Mouse (Mus musculus): ENCODE measurements around the gene Gm30191.

DNA sequence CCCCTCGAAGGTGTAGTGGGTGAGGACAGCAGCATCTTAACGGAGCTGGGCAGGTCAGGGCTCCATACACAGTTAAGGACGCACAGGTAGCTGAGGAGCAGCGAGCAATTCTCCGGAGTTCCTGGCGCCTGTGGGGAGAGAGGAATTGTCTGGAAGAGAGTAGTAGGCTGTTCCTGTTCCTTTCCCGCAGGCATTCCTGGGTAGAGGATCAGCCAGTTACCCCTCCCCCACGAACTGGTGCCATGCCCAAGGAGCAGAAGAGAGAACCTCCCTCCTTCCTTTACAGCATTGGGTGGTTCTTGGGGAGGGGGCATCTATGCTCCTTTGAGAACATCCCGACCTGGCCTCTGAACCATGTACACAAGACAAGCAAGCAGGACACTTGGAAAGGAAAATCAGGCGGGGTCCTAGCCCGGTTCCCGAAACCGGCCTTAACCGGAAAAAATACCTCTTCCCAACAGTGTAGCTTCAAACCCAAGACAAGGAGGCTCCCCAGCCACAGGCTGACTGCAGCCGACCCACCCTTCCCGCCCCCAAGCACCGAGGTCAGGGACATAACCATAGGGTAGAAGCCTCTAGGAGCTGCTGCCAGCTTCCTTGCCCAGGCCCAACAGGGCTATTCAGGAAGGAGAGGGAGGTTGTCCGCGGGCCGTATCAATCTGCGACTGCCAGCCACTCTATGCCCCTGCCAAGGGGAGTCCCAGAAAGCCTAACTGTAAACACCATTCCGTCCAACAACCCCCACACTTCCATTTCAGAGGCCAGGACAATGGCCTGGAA is 5.6 kb downstream of the Gm30191 start:
- TF ChIP-seq CTCF (IDR thresholded peaks at IDR 0.05; ENCODE audit: low read depth, low read length) (no peak), EP300 (IDR thresholded peaks at IDR 0.05; ENCODE audit: insufficient read depth, low read depth, low read length) (no peak)

Data from ES-Bruce4 (cell line).